Mouse (Mus musculus): ENCODE measurements at regions not wholly inside any gene's neighbourhood (a gene's known extent, or its start where the extent isn't known, plus 50 kb on each side); places are given as distances from the start of the nearest gene placed in this dataset.

DNA sequence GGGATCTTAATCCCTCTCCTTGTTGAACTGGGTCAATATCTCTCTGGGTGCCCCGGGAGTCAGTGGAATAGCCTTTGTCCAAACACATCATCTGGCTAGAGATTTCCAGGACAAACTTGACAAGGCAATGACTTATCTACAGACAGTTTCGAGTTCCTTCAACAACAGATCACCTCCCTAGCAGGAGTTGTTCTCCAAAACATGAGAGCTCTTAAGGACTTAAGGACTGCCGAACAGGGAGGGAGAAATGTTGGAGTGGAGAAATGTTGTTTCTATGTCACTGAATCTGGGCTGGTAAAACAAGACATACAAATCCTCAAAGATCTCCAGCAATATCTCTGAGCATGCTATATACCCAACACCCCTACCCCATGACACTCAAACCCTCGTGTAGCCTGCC lies 59.7 kb upstream of the Cox10 start:
- DNase-seq (ENCODE audit: low spot score), result peak; percentile 34

DNA sequence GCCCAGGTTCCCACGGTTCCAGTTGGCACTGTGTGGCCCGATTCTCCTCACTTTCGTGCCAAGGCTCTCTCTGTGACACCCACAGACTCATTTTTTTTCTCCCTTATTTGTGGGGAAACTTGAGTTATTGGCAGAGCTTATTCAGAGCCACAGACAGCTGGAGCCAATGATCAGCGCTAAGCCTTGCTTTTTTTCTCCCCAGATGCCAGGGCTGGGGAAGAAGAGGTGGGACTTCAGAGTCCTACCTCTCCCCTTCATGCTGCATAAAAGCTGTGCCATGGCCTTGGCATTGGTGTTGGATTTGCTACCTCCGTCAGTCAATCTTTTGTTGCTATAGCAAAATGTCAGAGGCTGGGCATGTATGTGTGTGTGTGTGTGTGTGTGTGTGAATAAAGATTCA lies 56.5 kb upstream of the Cox10 start:
- DNase-seq (ENCODE audit: low spot score), result no peak

DNA sequence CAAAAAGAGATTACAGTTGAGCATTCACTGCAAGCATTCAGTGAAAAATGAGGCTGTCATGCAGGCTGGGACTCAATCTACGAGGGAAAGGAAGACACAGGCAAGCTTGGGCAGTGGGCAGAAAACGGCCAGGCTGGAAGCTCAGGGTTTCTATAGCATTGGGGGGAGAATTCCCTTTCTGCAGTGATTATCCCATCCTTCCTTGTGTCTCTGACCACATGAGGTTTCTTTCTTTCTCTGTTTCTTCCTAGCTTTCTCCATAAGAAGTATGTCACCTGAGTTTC lies 56.0 kb upstream of the Cox10 start:
- no peak for DNase-seq (ENCODE audit: low spot score)

DNA sequence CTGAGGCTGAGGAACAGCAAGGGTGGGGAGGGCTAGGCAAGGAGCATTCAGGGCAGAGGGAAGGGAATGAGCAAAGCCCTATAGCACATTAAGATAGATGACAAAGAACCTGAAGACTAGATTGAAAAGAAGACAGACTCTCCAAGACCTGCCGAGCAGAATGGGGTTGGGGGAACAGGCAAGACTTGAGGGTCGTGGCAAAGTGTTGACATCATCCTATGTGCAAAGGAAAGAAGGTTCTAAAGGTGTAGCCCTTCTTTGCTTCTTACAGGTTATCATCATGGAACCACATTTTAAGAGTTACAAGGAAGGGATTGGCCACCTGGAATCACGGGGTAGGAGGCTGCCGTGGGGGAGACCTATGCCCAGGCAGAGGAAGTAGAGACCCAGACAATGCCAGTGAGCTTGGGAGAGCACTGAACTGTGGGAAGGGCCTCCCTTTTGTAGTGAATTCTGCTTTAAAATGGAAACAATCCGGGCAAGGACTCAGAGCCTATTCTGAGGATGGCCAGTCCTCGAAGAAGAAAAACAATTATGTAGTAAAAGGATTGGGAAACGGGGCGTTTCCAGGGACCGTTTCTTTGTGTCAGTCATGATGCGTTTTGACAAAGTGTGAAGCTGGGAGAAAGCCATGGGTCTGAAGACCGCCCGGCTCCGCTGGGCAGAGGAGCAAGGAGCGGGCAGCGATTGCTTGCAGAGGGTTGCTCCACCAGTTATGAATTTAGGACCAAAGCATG lies 55.5 kb upstream of the Cox10 start:
- no peak for DNase-seq (ENCODE audit: low spot score)
